Mouse (Mus musculus) liver, adult 2 months (tissue): ENCODE data around the gene Nol11.

ENCODE experiments used
- CTCF ChIP-seq: fragments of 200-500 bp; IDR thresholded peaks from 2 replicates; pipeline ENCODE4 v1.5.1; 2011; ENCODE audit warnings: low read depth, low read length, control low read depth
- POLR2A ChIP-seq: fragments of 200-500 bp; IDR thresholded peaks from 2 replicates; pipeline ENCODE4 v1.6.1; 2011; ENCODE audit warnings: low read length, control low read depth; ENCODE audit not compliant: insufficient read depth; ENCODE audit errors: extremely low read depth

DNA sequence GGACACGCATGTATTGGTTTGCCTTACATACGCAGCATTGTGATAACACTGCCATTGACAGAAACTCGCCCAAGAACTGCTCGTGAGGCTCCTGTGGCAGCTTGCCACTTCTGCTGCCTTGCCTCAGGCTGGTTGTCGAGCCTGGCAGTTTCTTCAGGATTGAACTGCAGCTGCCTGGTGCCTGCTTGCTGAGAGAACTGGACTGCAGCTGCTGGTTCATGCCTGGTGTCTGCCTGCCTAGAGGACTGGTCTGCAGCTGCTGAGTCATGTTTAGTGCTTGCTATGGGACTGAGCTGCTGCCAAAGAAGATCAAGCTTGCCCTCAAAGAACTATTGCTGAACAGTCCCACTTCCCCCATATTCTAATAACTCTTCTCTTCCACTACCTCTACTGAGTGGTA lies 33.9 kb downstream of the Nol11 start:
- no peak for TF ChIP-seq POLR2A
- TF ChIP-seq CTCF = no peak
